Mouse (Mus musculus) Patski (cell line): Measurements from ENCODE around the gene Myo3b. TPM values are rescaled to one million over a fixed set of nuclear protein-coding genes. Genes with fewer than 3 reads are reported as not detected.

Experiments used
- ATAC-seq: fragments of 100-300 bp; one replicate; pipeline ENCODE4 v1.8.0; 2021
- CTCF ChIA-PET: fragments of 350-600 bp; sonication (Branson Sonifier 250); formaldehyde crosslinking; loops from one replicate; lab custom pipeline; 2022; ENCODE audit warnings: inconsistent platforms; lab: Charles Lee
- POLR2A ChIA-PET: fragments of 350-600 bp; sonication (Branson Sonifier 250); formaldehyde crosslinking; loops from one replicate; lab custom pipeline; 2022; ENCODE audit warnings: antibody characterized with exemption, inconsistent platforms; lab: Charles Lee
- DNase-seq: peaks from one replicate; pipeline ENCODE4 v3.0.0-alpha.2; 2011; ENCODE audit warnings: low read depth, low spot score
- H3K27me3 ChIP-seq: fragments of 371-371 bp; one replicate; pipeline ENCODE4 v1.5.1; 2021
- CTCF ChIP-seq: fragments of 100-300 bp; IDR thresholded peaks from one replicate; pipeline ENCODE4 v1.5.1; 2021
- in situ Hi-C: fragments of 300-500 bp; cut with MboI; formaldehyde crosslinking; loops from 3 replicates; pipeline ENCODE4 v1.11.1; 2018; ENCODE audit warnings: low pct_unique_long_range_greater_than_20kb, mixed read lengths
- polyA plus RNA-seq: library from polyadenylated mRNA; unstranded; gene quantifications from one replicate; pipeline ENCODE4 v1.2.3, GENCODE M21; 2021

Gene Myo3b
- polyA plus RNA-seq, 1 experiment from 2014 or later, result 0.18 TPM

- DNase-seq (no peak), ATAC-seq (no peak)
- H3K27me3 ChIP-seq, result no peaks in the 10 kb centered on the region
- CTCF ChIA-PET, result interaction anchor here (0.7 to 1.9 kb wide), 5 partner anchors 11 to 76 kb away, joined by 3 to 10 read pairs (median 3); no protein-coding TSS in a partner anchor
- POLR2A ChIA-PET, result no interaction called here
- in situ Hi-C loops, result no loop called here
- TF ChIP-seq CTCF, result no peak
Observed at GRCm38 (mm10) chr2:70419336-70419735, 380.4 kb downstream of the Myo3b start.

DNA sequence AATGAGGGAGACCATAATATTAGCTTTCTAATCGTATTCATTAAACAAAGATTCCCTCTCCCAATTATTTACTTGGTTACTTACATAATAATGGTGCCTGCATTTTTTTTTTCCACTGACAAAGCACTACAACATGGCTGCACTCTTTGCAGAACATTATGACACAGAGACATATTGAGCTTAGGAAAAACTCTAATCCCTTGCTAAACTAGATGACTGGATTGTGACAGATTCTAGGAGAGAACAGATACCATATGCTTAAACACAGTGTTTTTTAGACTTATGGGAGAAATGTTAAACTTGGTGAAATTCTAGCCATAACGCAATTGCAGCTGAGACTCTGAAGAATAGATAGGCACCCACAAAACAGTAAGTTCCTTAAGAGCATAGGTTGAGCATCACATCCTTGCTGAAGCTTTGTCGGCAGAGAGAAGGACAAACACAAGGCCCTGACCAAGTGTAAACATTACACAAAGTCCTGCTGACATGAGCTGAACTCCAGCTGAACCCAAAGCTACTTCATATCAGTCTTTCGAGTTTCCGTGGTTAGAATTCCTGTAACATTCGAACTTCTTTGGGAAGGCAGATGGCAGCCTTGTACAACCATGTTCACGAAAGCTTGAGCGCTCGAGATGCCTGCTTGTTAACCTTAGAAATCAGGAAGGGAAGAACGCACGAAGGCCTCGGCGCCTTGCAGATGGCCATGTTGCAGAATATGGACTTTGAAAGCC lies 382.4 kb downstream of the Myo3b start:
- ATAC-seq, result no peak
- CTCF ChIA-PET, result interaction anchor here (1.1 to 1.3 kb wide), 2 partner anchors 9 to 16 kb away, joined by 3 to 4 read pairs; no protein-coding TSS in a partner anchor

GRCm38 (mm10) chr2:70425611-70426010 lies 386.7 kb downstream of the Myo3b start:
- POLR2A ChIA-PET, result no interaction called here
- no peak for TF ChIP-seq CTCF
- ATAC-seq (no peak), DNase-seq (no peak)
- no peaks in the 10 kb centered on the region for H3K27me3 ChIP-seq
- CTCF ChIA-PET, result interaction anchor here (1.2 kb wide), 1 partner anchor 10 kb away, joined by 3 read pairs; no protein-coding TSS in a partner anchor
- in situ Hi-C loops, result no loop called here

More for the DNA sequence above, 382.4 kb downstream of the Myo3b start:
- no peaks in the 10 kb centered on the region for H3K27me3 ChIP-seq
- in situ Hi-C loops, result no loop called here
- DNase-seq, result no peak
- POLR2A ChIA-PET, result no interaction called here
- no peak for TF ChIP-seq CTCF

DNA sequence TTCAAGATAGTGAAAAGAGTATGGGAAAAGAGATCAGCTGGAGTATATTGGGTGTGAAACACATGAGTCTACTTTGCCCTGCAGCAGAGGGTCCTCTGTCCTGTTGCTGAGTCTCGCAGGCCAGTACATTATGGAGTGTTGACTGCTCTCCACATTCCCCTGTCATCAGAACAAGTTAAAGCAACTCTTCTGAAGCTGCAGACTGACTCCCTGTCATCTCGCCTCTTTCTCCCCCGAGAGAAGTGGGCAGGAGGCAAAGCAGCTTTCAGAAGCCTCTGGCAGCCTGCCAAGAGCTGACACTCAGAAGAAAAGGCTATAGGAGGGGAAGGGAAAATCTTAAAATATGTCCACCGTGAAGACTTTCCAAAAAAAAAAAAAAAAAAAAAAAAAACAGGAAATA lies 404.1 kb downstream of the Myo3b start:
- ChIA-PET CTCF (interaction anchor here (1.1 to 1.6 kb wide), 4 partner anchors 9 to 62 kb away, joined by 3 to 5 read pairs (median 4); no protein-coding TSS in a partner anchor), POLR2A (interaction anchor here (0.7 kb wide), 1 partner anchor 51 kb away, joined by 3 read pairs; no protein-coding TSS in a partner anchor)
- no peaks in the 10 kb centered on the region for H3K27me3 ChIP-seq
- no peak for DNase-seq
- in situ Hi-C loops, result no loop called here
- TF ChIP-seq CTCF, result no peak
- no peak for ATAC-seq

DNA sequence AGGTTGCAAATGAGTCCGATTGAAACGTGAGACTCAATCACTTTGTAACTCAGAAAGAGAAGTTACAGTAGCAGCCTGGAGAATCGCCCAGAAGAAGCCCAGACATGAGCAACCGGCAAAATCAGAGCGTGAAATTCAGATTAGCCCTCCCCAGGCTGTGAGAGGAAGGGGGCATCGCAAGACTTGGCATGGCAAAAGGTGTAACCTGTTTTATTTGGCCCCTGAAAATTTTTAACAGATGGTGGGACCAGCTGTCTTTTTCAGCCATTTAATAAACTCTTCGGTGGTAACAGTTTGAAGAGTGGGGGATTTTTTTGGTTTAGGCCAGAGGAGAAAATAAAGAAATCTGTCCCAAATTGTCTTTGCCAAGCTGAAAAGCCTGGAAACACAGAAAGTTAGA lies 405.2 kb downstream of the Myo3b start:
- H3K27me3 ChIP-seq, result no peaks in the 10 kb centered on the region
- no peak for ATAC-seq
- ChIA-PET CTCF (no interaction called here), POLR2A (interaction anchor here (0.6 kb wide), 1 partner anchor 29 kb away, joined by 5 read pairs; no protein-coding TSS in a partner anchor)
- DNase-seq, result no peak
- TF ChIP-seq CTCF, result no peak
- in situ Hi-C loops, result no loop called here

GRCm38 (mm10) chr2:70456205-70456604 lies 417.3 kb downstream of the Myo3b start:
- no peaks in the 10 kb centered on the region for H3K27me3 ChIP-seq
- DNase-seq (peak; percentile 41), ATAC-seq (no peak)
- TF ChIP-seq CTCF, result no peak
- CTCF ChIA-PET, result no interaction called here
- in situ Hi-C loops, result no loop called here
- POLR2A ChIA-PET, result interaction anchor here (0.9 to 1.4 kb wide), 2 partner anchors 19 to 50 kb away, joined by 3 read pairs; no protein-coding TSS in a partner anchor

- no peak for TF ChIP-seq CTCF
- in situ Hi-C loops, result no loop called here
- ChIA-PET POLR2A (no interaction called here), CTCF (interaction anchor here (0.7 to 1.6 kb wide), 3 partner anchors 10 to 34 kb away, joined by 3 to 4 read pairs (median 3); no protein-coding TSS in a partner anchor)
- H3K27me3 ChIP-seq, result no peaks in the 10 kb centered on the region
- DNase-seq (no peak), ATAC-seq (no peak)
Observed at GRCm38 (mm10) chr2:70463606-70464005, 424.7 kb downstream of the Myo3b start.

DNA sequence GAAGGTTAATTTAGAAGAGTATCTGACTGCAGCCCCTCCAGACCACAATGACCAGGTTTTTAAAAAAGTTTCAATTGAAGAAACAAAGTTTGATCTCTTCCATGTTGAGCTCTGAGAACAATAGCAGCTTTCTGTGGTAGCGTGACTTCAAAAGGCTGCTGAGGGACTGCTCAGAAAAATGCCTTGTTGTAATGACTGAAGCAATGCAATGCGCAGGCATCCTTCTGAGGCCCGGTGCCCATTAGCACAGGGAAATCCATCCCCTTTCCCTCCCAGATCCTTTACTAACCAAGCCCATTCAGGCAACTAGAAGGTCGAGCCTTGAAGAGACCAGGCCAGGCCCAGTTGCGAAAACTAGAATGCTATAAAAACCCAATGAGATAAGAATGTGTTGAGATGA lies 432.2 kb downstream of the Myo3b start:
- ATAC-seq, result no peak
- TF ChIP-seq CTCF, result no peak
- ChIA-PET CTCF (no interaction called here), POLR2A (no interaction called here)
- in situ Hi-C loops, result no loop called here
- DNase-seq, result no peak
- no peaks in the 10 kb centered on the region for H3K27me3 ChIP-seq

GRCm38 (mm10) chr2:70471861-70472620 lies 433.1 kb downstream of the Myo3b start:
- DNase-seq (no peak), ATAC-seq (no peak)
- POLR2A ChIA-PET, result no interaction called here
- in situ Hi-C loops, result no loop called here
- TF ChIP-seq CTCF, result no peak
- no peaks in the 10 kb centered on the region for H3K27me3 ChIP-seq
- CTCF ChIA-PET, result no interaction called here

Other genes with a start within 250 kb of the Myo3b start
- gene Ccdc173, start 249.6 kb upstream of the Myo3b start, polyA plus RNA-seq, result 8.5 TPM
- gene Phospho2, start 249.5 kb upstream of the Myo3b start, polyA plus RNA-seq, result 26.1 TPM
- 13.0 TPM for gene Klhl23, start 217.2 kb upstream of the Myo3b start, polyA plus RNA-seq
- gene Ssb, start 177.6 kb upstream of the Myo3b start, polyA plus RNA-seq, result 226 TPM
- gene Mettl5, start 153.5 kb upstream of the Myo3b start, polyA plus RNA-seq, result 19.6 TPM
- 39.4 TPM for gene Ubr3, start 141.9 kb upstream of the Myo3b start, polyA plus RNA-seq